Mouse (Mus musculus): ENCODE results near the gene Klhl23.

The Klhl23 gene

DNA sequence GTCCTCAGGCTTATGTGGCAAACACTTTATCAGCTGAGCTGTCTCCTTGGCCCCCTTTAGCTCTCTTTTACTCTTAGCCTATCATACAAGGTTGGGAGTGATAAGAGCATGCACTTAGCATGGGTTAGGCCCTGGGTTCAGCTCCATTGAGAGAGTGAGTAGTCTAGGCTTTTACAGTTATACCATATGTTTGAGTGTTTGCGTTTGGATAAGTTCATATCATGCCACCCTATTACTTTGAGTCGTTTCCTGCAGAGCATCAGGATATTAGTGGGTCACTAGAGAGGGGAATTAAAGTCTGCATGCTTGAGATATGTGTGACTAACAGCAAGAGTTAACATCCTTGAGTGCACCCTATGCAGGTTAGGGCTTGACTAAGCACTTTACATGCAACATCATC is 7.9 kb downstream of the Klhl23 start:
- no peak for DNase-seq (ENCODE audit: inconsistent ontology term)

DNA sequence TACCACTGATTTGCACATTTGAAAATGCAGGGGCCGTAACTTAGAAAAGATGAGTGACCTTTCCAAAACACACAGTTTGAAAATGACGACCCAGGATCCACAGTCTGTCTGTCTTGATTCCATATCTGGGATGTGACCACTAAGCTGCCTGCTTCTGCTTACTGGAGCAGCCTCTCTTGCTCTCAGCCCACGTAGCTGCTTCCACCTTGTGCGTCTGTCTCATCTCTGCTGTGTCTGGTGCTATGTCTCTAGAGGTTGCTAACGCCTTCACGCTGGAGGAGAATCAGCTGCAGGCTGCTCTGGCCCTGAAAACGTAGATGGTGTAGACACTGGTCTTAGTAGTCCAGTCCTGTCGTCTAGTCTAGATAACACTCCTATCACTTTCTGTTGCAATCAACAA is 8.4 kb downstream of the Klhl23 start:
- no peak for DNase-seq (ENCODE audit: inconsistent ontology term)

DNA sequence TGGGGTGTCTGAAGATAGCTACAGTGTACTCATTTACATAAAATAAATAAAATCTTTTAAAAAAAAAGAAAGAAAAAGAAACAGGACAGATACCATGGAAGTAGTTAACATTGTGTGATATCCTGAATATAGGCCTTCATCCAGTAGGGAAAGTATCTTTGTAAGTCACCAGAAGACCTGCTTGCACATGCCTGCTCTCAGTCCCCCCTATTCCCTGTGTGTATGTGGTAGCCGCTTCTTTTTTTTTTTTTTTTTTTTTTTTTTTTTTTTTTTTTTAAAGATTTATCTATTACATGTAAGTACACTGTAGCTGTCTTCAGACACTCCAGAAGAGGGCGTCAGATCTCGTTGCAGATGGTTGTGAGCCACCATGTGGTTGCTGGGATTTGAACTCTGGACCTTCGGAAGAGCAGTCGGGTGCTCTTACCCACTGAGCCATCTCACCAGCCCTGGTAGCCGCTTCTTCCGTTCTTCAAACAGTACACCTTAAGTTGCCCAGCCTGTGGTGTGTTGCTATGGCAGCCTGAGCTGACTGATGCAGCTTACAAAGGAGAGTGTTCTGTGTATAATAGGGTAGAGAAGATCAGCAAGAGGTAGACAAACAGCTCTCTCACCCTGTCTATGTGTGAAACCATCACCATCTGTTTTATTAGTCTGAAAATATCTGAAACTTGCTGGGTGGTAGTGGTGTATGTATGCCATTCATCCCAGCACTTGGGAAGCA is 15.7 kb downstream of the Klhl23 start:
- DNase-seq (ENCODE audit: inconsistent ontology term), result no peak

DNA sequence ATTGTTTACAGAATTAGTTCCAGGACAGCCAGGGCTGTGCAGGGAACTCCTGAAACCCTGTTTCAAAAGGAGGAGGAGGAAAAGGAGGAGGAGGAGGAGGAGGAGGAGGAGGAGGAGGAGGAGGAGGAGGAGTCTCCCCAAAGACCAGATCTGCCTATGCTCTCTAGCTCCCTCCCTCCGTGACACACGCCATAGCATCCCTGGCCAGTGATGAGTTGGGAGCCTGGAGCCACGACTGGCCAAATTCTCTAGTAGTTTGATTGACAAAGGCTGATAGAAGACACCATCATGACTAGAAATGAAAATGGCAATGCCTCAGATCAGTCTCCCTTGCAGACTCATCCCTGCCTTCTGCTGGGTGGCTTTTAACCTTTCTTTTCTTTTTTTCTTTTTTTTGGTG is 16.3 kb downstream of the Klhl23 start:
- DNase-seq (ENCODE audit: inconsistent ontology term), result no peak

DNA sequence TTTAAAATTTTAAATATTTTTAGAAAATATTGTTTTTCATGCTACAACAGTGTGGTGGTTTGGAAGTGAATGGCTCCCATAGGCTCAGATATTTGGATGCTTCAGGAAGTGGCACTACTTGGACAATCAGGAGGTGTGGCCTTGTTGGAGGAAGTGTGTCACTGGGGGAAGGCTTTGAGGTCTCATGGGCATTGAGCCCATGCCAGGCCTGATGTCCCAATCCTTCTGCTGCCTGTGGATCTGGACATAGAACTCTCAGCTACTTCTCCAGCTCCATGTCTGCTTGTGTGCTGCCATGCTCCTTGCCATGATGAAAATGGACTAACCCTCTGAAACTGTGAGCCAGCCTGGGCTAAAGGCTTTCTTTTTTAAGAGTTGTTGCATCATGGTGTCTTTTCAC is 17.0 kb downstream of the Klhl23 start:
- no peak for DNase-seq (ENCODE audit: inconsistent ontology term)

DNA sequence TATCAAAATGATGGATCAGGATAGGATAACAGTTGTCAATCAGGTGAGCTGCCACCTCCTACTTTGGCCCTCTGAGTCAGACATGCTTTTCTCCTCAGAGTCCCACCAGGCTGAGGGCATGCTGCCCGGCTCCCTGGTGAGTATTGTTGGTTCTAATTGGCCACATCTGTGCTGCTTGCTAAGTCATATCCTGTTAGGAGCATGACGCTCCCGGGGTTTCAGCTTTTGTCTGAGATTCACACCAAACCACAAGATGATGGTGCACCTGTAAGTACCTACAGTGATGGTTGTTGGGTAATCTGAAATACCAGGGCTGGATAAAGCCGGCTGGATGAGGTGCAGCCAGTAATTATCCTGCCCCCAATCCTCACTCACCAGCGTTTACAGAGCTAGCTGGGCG is 18.5 kb downstream of the Klhl23 start:
- peak; percentile 84 for DNase-seq (ENCODE audit: inconsistent ontology term)

DNA sequence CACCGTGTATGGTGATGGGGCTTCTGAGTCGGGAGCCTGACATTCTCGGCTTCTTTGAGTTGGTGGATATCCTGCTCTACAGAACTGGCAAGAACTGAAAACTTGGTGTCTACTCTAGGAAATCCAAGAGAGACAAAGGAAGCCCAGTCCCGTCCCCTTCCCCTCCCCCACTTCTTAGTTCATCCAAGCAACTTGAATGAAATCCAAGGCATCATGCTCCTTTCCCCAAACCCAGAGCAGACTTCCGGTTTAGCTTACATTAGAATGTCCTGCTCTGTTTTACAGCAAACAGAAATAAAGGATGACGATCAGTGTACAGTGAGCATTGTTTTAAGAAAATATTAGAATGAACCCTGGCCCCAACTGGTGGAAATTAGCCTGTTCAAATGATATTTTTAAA is 27.5 kb downstream of the Klhl23 start:
- DNase-seq (ENCODE audit: inconsistent ontology term), result peak; percentile 13

DNA sequence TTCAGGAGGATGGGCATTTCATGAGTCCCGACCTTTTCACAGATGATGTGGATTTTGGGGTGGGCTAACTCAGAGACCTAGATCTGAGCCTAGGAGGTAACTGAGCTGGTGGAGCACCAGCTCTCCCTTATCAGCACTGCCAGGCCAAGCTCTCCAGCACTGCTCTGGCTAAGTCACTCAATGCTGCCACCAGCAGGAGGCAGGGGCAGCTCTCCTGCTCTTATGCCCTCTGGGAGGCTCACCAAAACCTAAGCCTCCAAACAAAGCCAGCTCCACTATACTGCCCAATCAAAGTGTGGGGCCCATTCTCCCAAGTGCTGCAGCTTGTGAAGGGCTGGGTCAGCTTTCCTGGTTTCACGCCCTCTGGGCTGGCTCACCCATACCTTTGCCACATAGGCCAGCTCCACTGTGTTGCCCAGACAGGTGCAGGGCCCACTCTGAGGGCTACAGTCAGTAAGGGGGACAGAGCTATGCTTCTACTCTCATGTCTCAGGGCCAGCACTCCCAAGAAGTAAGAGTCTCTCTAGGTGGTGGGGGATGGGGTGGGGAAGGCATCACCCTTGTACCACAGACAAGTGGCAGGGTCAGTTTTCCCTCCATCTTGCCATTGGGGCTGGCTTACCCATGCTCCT is 29.8 kb downstream of the Klhl23 start:
- no peak for DNase-seq (ENCODE audit: inconsistent ontology term)

DNA sequence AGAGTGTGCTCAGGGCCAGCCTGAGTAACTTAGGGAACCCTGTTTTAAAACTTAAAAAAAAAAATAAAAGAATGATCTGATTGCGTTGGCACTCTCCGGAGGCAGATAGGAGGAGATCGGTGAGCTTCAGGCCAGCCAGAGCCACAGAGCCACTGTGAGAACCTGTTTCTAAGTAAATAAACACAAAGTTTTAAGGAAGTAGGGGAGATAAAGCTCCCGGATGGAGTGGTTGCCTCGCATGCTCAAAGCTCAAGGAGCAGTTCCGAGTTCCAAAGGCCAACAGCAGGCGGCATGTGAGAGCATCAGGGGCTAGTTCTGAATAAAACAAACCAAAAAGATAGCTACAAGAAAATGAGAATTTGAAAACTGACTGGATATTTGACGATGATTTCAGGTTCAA is 34.6 kb downstream of the Klhl23 start:
- no peak for DNase-seq (ENCODE audit: inconsistent ontology term)

DNA sequence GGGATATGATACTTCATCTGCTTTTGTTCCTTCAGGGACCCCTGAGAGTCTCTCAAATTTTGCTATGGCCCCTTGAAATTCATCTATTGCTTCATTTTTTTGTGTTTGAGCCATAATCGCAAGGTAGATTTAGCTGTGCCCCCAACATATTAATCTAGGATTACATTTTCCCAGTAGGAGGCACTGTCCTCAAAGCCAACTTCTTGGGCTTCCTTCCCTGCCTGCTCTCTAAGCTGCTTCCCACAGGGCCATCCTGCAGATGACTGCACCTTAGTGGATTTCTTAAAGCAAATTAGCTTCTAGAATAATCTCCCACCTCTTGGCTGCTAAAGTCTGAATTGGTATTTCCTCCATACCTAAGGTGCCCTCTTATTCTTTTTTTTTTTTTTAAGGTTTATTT is 36.1 kb downstream of the Klhl23 start:
- DNase-seq (ENCODE audit: inconsistent ontology term), result no peak

DNA sequence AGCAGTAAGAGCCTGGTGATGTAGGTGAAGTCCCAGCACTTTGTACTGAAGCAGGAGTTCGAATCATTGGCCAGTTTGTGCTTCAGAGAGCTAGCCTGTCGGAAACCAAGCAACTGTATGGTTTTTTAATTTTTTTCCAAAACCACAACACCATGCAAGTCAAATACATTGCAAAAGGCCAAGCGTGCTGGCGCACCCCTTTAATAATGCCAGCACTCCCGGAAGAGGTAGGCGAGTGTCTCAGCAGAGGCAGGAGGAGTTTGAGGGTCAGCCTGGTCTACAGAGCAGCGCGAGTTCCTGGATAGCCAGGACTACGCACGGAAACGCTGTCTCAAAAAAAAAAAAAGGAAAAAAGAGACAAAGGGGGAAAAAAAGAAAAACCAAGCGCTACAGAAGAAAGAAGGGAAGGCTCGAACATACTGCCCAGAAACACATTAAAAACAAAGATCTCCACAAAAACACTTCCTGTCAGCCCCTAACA is 39.3 kb downstream of the Klhl23 start:
- DNase-seq (ENCODE audit: inconsistent ontology term), result no peak

DNA sequence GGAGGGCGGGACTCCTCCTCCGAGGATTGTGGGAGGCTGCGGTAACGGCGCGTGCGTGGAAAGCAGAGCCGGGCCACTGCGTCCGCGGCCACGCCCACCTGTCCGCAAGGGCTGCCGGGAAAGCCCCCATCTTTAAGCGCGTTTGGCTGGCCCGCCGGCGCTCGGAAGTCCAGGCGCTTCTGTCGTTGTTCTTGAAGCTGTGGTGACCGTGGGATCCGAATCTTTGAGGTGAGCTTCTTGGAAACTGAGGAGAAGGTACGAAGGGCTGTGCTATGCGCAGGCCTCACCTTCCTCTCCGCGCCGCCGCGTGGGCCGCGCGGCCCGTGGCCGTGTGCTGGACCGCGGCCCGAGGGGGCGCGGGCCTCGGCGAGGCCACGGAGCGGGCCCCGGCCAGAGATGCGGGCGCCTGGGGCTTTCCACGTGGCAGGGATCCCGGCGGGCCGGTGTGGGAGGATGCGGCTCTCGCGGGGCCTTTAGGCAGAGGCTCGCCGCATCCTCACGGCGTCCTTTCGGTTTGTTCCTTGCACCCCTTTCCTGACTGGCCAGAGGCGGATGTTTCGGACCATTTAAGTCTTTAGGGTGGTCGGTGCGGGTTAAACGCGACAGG is 39.8 kb downstream of the Klhl23 start, which contains the start of gene Ssb:
Ssb (plus strand) TSS at position 78 of the 607 bp plus-strand sequence.
- DNase-seq (ENCODE audit: inconsistent ontology term), result peak; percentile 92

DNA sequence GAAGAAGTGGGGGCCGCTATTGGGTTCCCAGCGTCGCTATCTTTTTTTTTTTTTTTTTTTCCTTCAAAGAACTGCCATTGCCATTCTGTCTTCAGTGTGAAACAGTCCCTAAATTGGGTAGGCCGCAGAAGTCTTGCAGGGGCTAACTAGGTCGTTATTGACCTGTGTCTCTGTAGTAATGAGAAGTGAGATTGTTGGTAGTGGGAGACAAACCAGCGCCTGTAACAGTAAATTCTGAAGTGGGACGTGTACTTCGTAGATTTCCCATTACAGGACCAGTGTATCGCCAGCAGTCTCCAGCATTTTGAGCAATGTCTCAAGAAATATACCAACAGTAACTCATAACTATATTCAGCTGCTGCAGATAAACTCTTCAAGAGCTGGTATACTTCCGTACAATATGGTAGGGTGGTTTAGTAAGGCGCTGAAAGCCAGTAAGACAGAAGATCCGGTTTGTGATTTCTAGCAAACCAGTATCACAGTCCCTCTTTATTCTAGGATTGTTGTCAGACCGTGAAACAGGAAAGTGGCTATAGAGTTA is 40.4 kb downstream of the Klhl23 start:
- peak; percentile 28 for DNase-seq (ENCODE audit: inconsistent ontology term)

DNA sequence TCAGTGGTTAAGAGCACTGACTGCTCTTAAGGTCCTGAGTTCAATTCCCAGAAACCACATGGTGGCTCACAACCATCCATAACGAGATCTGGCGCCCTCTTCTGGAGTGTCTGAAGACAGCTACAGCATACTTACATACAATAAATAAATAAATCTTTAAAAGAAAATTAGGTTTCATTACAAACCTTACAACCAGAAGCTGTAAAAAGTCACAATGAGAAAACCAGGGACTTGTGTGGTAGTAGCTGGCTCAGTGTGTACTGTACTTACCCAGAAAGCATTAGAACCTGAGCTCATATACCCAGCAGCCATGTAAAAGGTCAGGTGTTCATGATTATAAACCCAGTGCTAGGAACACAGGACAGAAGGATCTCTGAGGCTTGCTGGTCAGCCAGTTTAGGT is 62.2 kb downstream of the Klhl23 start:
- DNase-seq (ENCODE audit: inconsistent ontology term), result no peak

DNA sequence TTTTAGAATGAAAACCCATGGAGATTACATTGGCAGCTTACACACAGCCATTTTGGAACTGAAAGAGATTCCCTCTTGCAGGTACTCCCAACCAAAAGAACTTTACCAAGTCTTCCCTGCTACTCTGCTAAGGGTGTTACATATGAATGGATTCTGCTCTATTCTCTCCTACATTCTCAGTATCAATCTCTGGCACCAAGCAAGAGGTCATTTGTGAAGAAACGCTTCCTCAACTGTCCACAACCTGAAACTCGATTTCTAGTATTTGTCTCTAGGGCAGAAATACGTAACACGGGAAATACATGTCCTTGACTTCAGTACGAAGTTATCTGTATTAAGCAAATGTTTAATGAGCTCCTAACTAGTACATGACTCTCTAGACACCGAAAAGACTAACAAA is 62.8 kb downstream of the Klhl23 start:
- DNase-seq (ENCODE audit: inconsistent ontology term), result no peak

DNA sequence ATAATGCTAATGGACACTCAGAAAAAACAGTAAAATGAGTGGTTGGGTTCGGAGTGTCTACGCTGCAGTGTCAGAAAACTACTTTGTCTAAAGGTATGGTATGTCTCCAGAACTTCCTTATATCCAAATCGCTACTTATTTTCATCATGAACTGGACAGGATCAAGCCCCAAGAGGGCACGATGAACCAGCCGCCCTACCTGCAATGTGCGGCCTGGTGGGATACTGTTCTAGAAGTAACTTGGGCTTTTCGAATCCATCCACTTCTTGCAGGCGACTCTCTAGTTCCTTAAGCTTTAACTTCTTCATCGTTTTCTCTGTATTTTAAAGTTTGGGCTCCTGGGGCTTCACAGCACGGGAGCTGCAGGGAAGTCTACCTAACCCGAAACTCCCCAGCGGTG is 63.3 kb downstream of the Klhl23 start:
- DNase-seq (ENCODE audit: inconsistent ontology term), result peak; percentile 23

DNA sequence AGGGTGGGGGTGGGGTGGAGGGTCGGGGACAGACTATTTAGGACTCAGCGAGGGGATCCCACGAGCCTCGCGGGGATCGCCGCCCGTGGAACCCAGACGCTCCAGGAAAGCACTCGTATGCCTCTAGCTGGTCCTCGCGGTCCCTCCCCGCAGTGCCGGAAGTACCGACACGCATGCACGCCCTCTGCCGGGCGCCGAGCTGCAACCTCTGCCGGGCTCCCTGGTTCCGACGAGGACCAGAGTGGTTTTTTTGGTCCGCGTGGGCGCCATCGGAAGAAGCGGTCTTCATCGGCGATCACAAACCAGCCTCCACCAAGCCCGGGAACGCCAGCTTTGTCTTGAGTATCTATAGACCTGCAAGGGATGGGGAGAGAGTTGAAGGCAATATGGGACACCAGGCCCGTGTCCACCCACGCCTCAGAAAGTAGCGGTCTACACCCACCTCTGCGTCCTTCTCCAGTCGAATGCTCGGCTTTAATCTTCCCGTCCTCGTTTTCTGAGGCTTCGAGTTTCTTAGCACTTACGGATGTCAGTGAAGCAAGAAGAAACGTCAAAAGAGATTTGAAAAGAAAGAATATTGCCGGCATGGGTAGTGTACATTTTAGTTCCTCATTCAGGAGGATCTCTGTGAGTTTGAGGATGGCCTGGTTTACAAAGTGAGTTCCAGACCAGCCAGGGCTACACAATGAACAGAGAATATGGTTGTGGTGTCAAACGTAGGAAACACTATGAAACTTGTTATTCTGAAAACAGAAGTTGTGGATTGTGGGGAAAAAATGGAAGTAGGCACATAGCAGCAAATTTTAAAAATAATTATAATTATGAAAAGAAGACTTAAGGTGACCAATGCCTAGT is 63.9 kb downstream of the Klhl23 start, which contains the start of gene Mettl5:
Mettl5 (minus strand) TSS at position 165 of the 855 bp plus-strand sequence.
- peak; percentile 88 for DNase-seq (ENCODE audit: inconsistent ontology term)

All from Muller cell, postnatal 12 days (primary cell).